ENCODE assay signal across 9 mouse cellular contexts in genomic region chr7:138428826-138429225, GRCm38 (mm10). TPM values are rescaled to one million over a fixed set of nuclear protein-coding genes. Genes with fewer than 3 reads are reported as not detected.
DNase-seq lines count a peak whose midpoint lies in the region; ATAC-seq and TF ChIP-seq lines count a peak whose summit lies in the region.
"Had no signal": no experiment of that assay in that cellular context is flagged by ENCODE, and none has a peak within 500 bp of the region (broad histone marks: within the 10 kb centered on the region; RNA-seq: fewer than 3 reads in every experiment).

No protein-coding gene starts in this region.

- DNase-seq in hindbrain, embryonic 11.5 days (ENCODE audit: low spot score) = peak; percentile 41
- peak; percentile 36 for DNase-seq in ES-CJ7 (ENCODE audit: low read depth, low spot score)
- DNase-seq in adrenal gland, postnatal 36 days = peak; percentile 46 to 73
- DNase-seq in frontal cortex, postnatal 25 days (ENCODE audit: low spot score in 2 of 2) = peak; percentile 50 to 51
- peak; percentile 26 for DNase-seq in liver, postnatal 0 days
- DNase-seq in yolk sac, embryonic 10.5 days (ENCODE audit: low spot score) = no peak

- H3K4me3 ChIP-seq in hindbrain, embryonic 11.5 days (ENCODE audit: low read depth, low read length) = no peak overlapping the region
- H3K4me3 ChIP-seq in hindbrain, embryonic 16.5 days (ENCODE audit: low read length) = no peak overlapping the region
- H3K4me3 ChIP-seq in liver, postnatal 0 days (ENCODE audit: low read depth, low read length) = no peak overlapping the region
- no peak overlapping the region for H3K4me3 ChIP-seq in midbrain, embryonic 16.5 days (ENCODE audit: low read depth, low read length)

- no peak for ATAC-seq in hindbrain, embryonic 11.5 days (ENCODE audit: low FRiP score)
- ATAC-seq in hindbrain, embryonic 16.5 days = no peak
- no peak for ATAC-seq in liver, postnatal 0 days
- no peak for ATAC-seq in midbrain, embryonic 16.5 days

- H3K27me3 ChIP-seq in hindbrain, embryonic 11.5 days (ENCODE audit: control insufficient read depth, insufficient read depth, low read length) = no peaks in the 10 kb centered on the region
- H3K27me3 ChIP-seq in hindbrain, embryonic 16.5 days (replicated peaks; ENCODE audit: control insufficient read depth, insufficient read depth, low read length) = no peaks in the 10 kb centered on the region
- no peaks in the 10 kb centered on the region for H3K27me3 ChIP-seq in liver, postnatal 0 days (ENCODE audit: insufficient read depth, low read length)
- no peaks in the 10 kb centered on the region for H3K27me3 ChIP-seq in midbrain, embryonic 16.5 days (ENCODE audit: control insufficient read depth, insufficient read depth, low read depth, low read length)

- TF ChIP-seq CTCF in liver, postnatal 0 days (IDR thresholded peaks at IDR 0.05; ENCODE audit: low read depth) = peak; percentile 49; the same call in 1 of the 2 replicates

- H3K36me3 ChIP-seq in hindbrain, embryonic 11.5 days (ENCODE audit: control insufficient read depth, insufficient read depth, low read length) = no peaks in the 10 kb centered on the region
- H3K36me3 ChIP-seq in hindbrain, embryonic 16.5 days (ENCODE audit: control insufficient read depth, insufficient read depth, low read length) = no peaks in the 10 kb centered on the region
- H3K36me3 ChIP-seq in liver, postnatal 0 days (replicated peaks; ENCODE audit: insufficient read depth, low read length) = no peaks in the 10 kb centered on the region
- no peaks in the 10 kb centered on the region for H3K36me3 ChIP-seq in midbrain, embryonic 16.5 days (ENCODE audit: control insufficient read depth, insufficient read depth, low read length)

- H3K4me2 ChIP-seq in hindbrain, embryonic 11.5 days (replicated peaks; ENCODE audit: low read depth, low read length) = no peak overlapping the region
- H3K4me2 ChIP-seq in hindbrain, embryonic 16.5 days (ENCODE audit: low read length) = no peak overlapping the region
- no peak overlapping the region for H3K4me2 ChIP-seq in liver, postnatal 0 days (ENCODE audit: low read depth, low read length)
- no peak overlapping the region for H3K4me2 ChIP-seq in midbrain, embryonic 16.5 days (ENCODE audit: low read length)

- H3K4me1 ChIP-seq in hindbrain, embryonic 11.5 days (replicated peaks; ENCODE audit: control insufficient read depth, insufficient read depth, low read length) = no peaks in the 10 kb centered on the region
- H3K4me1 ChIP-seq in hindbrain, embryonic 16.5 days (ENCODE audit: control insufficient read depth, insufficient read depth, low read depth, low read length) = no peaks in the 10 kb centered on the region
- H3K4me1 ChIP-seq in liver, postnatal 0 days (ENCODE audit: insufficient read depth) = no peaks in the 10 kb centered on the region
- no peaks in the 10 kb centered on the region for H3K4me1 ChIP-seq in midbrain, embryonic 16.5 days (ENCODE audit: control insufficient read depth, insufficient read depth, low read length)

- no peaks in the 10 kb centered on the region for H3K9me3 ChIP-seq in hindbrain, embryonic 11.5 days (ENCODE audit: control insufficient read depth, low read length)
- no peaks in the 10 kb centered on the region for H3K9me3 ChIP-seq in hindbrain, embryonic 16.5 days (ENCODE audit: control insufficient read depth, low read length)
- no peaks in the 10 kb centered on the region for H3K9me3 ChIP-seq in liver, postnatal 0 days (ENCODE audit: low read length)
- H3K9me3 ChIP-seq in midbrain, embryonic 16.5 days (replicated peaks; ENCODE audit: control insufficient read depth, low read length, poor library complexity, severe bottlenecking) = no peaks in the 10 kb centered on the region

- H3K9ac ChIP-seq in hindbrain, embryonic 11.5 days (ENCODE audit: low read depth, low read length) = no peak overlapping the region
- no peak overlapping the region for H3K9ac ChIP-seq in hindbrain, embryonic 16.5 days (ENCODE audit: low read depth, low read length)
- no peak overlapping the region for H3K9ac ChIP-seq in liver, postnatal 0 days (replicated peaks)
- no peak overlapping the region for H3K9ac ChIP-seq in midbrain, embryonic 16.5 days (ENCODE audit: low read depth, low read length)

- no peak for TF ChIP-seq EP300 in liver, postnatal 0 days (IDR thresholded peaks at IDR 0.05; ENCODE audit: low read depth)

- no peak overlapping the region for H3K27ac ChIP-seq in hindbrain, embryonic 11.5 days (ENCODE audit: low read depth, low read length)
- H3K27ac ChIP-seq in hindbrain, embryonic 16.5 days (ENCODE audit: low read depth, low read length) = no peak overlapping the region
- no peak overlapping the region for H3K27ac ChIP-seq in liver, postnatal 0 days (ENCODE audit: low read depth)
- no peak overlapping the region for H3K27ac ChIP-seq in midbrain, embryonic 16.5 days (ENCODE audit: low read length)

- 23% methylated on average over 1 of the region's 1 CpGs for WGBS in hindbrain, embryonic 11.5 days
- WGBS in hindbrain, embryonic 16.5 days = 64% methylated on average over 1 of the region's 1 CpGs
- 55% methylated on average over 1 of the region's 1 CpGs for WGBS in liver, postnatal 0 days (ENCODE audit: insufficient replicate concordance)
- 71% methylated on average over 1 of the region's 1 CpGs for WGBS in midbrain, embryonic 16.5 days

RNA-seq across cellular contexts. Expression of gene Tcerg1l, which starts 31.3 kb away (rescaled TPM):
- polyA plus RNA-seq in hindbrain, embryonic 11.5 days (2014; fragmentation: Nextera tagmentation; extraction: Ambion mirVana) = 4.3 and 4.5 TPM in 2 replicates
- polyA plus RNA-seq in hindbrain, embryonic 16.5 days (2015; fragmentation: Nextera tagmentation; extraction: Ambion mirVana) = 20.3 and 32.3 TPM in 2 replicates
- under 1 TPM in 1 of 2 experiments, not detected in 1; 0.16 TPM for total RNA-seq in adrenal gland, postnatal 36 days (2021)
- polyA plus RNA-seq in liver, postnatal 0 days (2015; fragmentation: Nextera tagmentation; extraction: Ambion mirVana) = not detected in 2 replicates
- polyA plus RNA-seq in midbrain, embryonic 16.5 days (2015; fragmentation: Nextera tagmentation; extraction: Ambion mirVana) = 31.1 and 33.4 TPM in 2 replicates
- total RNA-seq: heart, postnatal 10 days had no signal
